Mouse (Mus musculus): ENCODE results near the gene Ldhc.

GRCm38 (mm10) chr7:46849287-46849686 lies 11.7 kb upstream of the Ldhc start:
- TF ChIP-seq CTCF (IDR thresholded peaks at IDR 0.05; ENCODE audit: low read depth) (no peak), EP300 (IDR thresholded peaks at IDR 0.05; ENCODE audit: low read depth) (no peak)

All from liver, embryonic 14.5 days (tissue).